Mouse (Mus musculus): Measurements from ENCODE around the gene Zfp648.

DNA sequence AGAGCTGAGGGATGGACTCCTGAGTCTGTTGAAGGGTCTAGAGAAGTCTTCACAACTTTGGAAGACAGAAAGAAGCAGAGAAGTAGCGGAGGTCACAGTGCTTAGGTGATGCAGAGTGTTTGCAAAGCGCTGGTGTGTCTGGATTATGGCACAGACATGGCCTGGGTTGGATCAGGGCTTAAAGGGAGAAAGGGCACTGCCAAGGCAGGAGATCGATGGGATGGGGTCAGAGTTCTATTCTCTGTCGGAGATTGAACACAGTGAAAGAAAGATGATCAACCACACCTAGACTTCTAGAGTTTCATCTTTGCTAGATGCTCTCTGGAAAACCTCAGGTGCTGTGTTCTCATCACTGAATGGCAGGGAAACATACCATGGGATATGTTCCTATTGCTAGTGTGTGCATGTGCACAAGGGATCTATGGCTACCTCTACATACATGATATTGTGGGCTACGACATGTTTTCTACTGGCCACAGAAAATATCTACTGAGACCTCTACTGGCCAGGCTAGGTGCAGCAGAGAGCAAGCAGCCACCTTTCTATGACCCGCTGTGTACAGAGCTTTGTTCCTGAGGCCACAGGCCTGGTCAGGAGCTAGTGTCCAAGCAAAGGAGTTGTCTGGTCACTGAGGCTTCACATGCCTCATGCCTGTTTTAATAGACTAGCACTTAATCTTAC is 18.5 kb upstream of the Zfp648 start:
- TF ChIP-seq CTCF (IDR thresholded peaks at IDR 0.05; ENCODE audit: low read depth) (peak; percentile 62), EP300 (optimal IDR thresholded peaks at IDR 0.05) (no peak)

All from stomach, postnatal 0 days (tissue).